Mouse (Mus musculus): Measurements from ENCODE around the gene Gm11444. TPM values are rescaled to one million over a fixed set of nuclear protein-coding genes. Genes with fewer than 3 reads are reported as not detected.

The Gm11444 gene
- total RNA-seq, 1 experiment: not detected

- Histone ChIP-seq H3K27ac (ENCODE audit: insufficient read depth, low read depth, low read length, poor library complexity, severe bottlenecking) (no peak overlapping the region), H3K4me1 (ENCODE audit: control insufficient read depth in 2 of 2, insufficient read depth in 2 of 2, low read length in 2 of 2, poor library complexity in 1 of 2) (no peaks in the 10 kb centered on the region), H3K9me3 (ENCODE audit: control insufficient read depth, insufficient read depth, low read depth, low read length) (no peaks in the 10 kb centered on the region), H3K4me3 (ENCODE audit: insufficient read depth in 1 of 2, low read depth in 1 of 2, low read length in 2 of 2, poor library complexity in 1 of 2, severe bottlenecking in 1 of 2) (no peak overlapping the region), H3K36me3 (ENCODE audit: control insufficient read depth, insufficient read depth, low read length, poor library complexity, severe bottlenecking) (no peaks in the 10 kb centered on the region), H3K9ac (ENCODE audit: insufficient read depth, low read depth, low read length, poor library complexity, severe bottlenecking) (no peak overlapping the region)
- TF ChIP-seq ZC3H11A (IDR thresholded peaks at IDR 0.05; ENCODE audit: borderline replicate concordance, low read depth, low read length): no peak
- TF ChIP-seq MAFK (IDR thresholded peaks at IDR 0.05; ENCODE audit: insufficient read depth, low read depth, low read length): no peak
- TF ChIP-seq HCFC1 (IDR thresholded peaks at IDR 0.05; ENCODE audit: borderline replicate concordance, insufficient read depth, low read length): no peak
- TF ChIP-seq CHD2 (IDR thresholded peaks at IDR 0.05; ENCODE audit: low read depth, low read length): no peak
- no peak for TF ChIP-seq ZNF384 (IDR thresholded peaks at IDR 0.05; ENCODE audit: low read depth, low read length)
- in situ Hi-C loops (cut with MboI; ENCODE audit: low sequenced_read_pairs in 2 of 2, unreplicated experiment in 2 of 2): no loop called here
- DNase-seq (ENCODE audit: low read depth, low spot score): no peak
These were observed 31.7 kb downstream of the Gm11444 start for GRCm38 (mm10) chr11:85818401-85818800.

GRCm38 (mm10) chr11:85816471-85816870 is 33.7 kb downstream of the Gm11444 start:
- no peaks in the 10 kb centered on the region for H3K9me3 ChIP-seq (ENCODE audit: control insufficient read depth, insufficient read depth, low read depth, low read length)
- DNase-seq (ENCODE audit: low read depth, low spot score): no peak
- no peak overlapping the region for H3K4me3 ChIP-seq (ENCODE audit: insufficient read depth in 1 of 2, low read depth in 1 of 2, low read length in 2 of 2, poor library complexity in 1 of 2, severe bottlenecking in 1 of 2)
- H3K9ac ChIP-seq (ENCODE audit: insufficient read depth, low read depth, low read length, poor library complexity, severe bottlenecking): no peak overlapping the region
- in situ Hi-C loops (cut with MboI; ENCODE audit: low sequenced_read_pairs in 2 of 2, unreplicated experiment in 2 of 2): no loop called here
- no peak overlapping the region for H3K27ac ChIP-seq (ENCODE audit: insufficient read depth, low read depth, low read length, poor library complexity, severe bottlenecking)
- H3K36me3 ChIP-seq (ENCODE audit: control insufficient read depth, insufficient read depth, low read length, poor library complexity, severe bottlenecking): no peaks in the 10 kb centered on the region
- H3K4me1 ChIP-seq (ENCODE audit: control insufficient read depth in 2 of 2, insufficient read depth in 2 of 2, low read length in 2 of 2, poor library complexity in 1 of 2): no peaks in the 10 kb centered on the region
- no peak for TF ChIP-seq CHD2 (IDR thresholded peaks at IDR 0.05; ENCODE audit: low read depth, low read length)
- no peak for TF ChIP-seq ZC3H11A (IDR thresholded peaks at IDR 0.05; ENCODE audit: borderline replicate concordance, low read depth, low read length)
- TF ChIP-seq MAFK (IDR thresholded peaks at IDR 0.05; ENCODE audit: insufficient read depth, low read depth, low read length): no peak
- no peak for TF ChIP-seq HCFC1 (IDR thresholded peaks at IDR 0.05; ENCODE audit: borderline replicate concordance, insufficient read depth, low read length)
- no peak for TF ChIP-seq ZNF384 (IDR thresholded peaks at IDR 0.05; ENCODE audit: low read depth, low read length)

DNA sequence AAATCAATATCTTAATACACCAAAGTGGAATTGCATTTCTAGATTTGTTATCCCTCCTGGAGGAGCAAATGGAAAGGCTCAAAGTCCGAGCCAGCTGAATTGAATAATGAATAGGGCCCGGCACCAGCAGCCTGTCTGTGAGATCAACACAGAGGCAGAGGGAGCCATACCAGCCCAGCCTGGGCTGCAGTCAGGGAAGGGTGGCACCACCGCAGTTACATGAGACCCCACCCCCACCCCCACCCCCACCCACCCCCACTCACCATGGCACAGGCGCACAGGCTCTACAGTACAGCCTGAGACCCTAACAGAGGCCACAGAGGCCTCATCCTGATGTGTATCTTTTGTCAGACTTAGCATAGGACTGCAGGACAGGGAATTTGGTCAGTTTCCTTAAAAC is 35.5 kb downstream of the Gm11444 start:
- no peak overlapping the region for H3K4me3 ChIP-seq (ENCODE audit: insufficient read depth in 1 of 2, low read depth in 1 of 2, low read length in 2 of 2, poor library complexity in 1 of 2, severe bottlenecking in 1 of 2)
- TF ChIP-seq MAFK (IDR thresholded peaks at IDR 0.05; ENCODE audit: insufficient read depth, low read depth, low read length): no peak
- no peak for TF ChIP-seq ZC3H11A (IDR thresholded peaks at IDR 0.05; ENCODE audit: borderline replicate concordance, low read depth, low read length)
- TF ChIP-seq HCFC1 (IDR thresholded peaks at IDR 0.05; ENCODE audit: borderline replicate concordance, insufficient read depth, low read length): no peak
- no peak for TF ChIP-seq CHD2 (IDR thresholded peaks at IDR 0.05; ENCODE audit: low read depth, low read length)
- H3K4me1 ChIP-seq (ENCODE audit: control insufficient read depth in 2 of 2, insufficient read depth in 2 of 2, low read length in 2 of 2, poor library complexity in 1 of 2): no peaks in the 10 kb centered on the region
- H3K36me3 ChIP-seq (ENCODE audit: control insufficient read depth, insufficient read depth, low read length, poor library complexity, severe bottlenecking): no peaks in the 10 kb centered on the region
- no peak for DNase-seq (ENCODE audit: low read depth, low spot score)
- H3K27ac ChIP-seq (ENCODE audit: insufficient read depth, low read depth, low read length, poor library complexity, severe bottlenecking): no peak overlapping the region
- H3K9ac ChIP-seq (ENCODE audit: insufficient read depth, low read depth, low read length, poor library complexity, severe bottlenecking): no peak overlapping the region
- in situ Hi-C loops (cut with MboI; ENCODE audit: low sequenced_read_pairs in 2 of 2, unreplicated experiment in 2 of 2): no loop called here
- no peaks in the 10 kb centered on the region for H3K9me3 ChIP-seq (ENCODE audit: control insufficient read depth, insufficient read depth, low read depth, low read length)

DNA sequence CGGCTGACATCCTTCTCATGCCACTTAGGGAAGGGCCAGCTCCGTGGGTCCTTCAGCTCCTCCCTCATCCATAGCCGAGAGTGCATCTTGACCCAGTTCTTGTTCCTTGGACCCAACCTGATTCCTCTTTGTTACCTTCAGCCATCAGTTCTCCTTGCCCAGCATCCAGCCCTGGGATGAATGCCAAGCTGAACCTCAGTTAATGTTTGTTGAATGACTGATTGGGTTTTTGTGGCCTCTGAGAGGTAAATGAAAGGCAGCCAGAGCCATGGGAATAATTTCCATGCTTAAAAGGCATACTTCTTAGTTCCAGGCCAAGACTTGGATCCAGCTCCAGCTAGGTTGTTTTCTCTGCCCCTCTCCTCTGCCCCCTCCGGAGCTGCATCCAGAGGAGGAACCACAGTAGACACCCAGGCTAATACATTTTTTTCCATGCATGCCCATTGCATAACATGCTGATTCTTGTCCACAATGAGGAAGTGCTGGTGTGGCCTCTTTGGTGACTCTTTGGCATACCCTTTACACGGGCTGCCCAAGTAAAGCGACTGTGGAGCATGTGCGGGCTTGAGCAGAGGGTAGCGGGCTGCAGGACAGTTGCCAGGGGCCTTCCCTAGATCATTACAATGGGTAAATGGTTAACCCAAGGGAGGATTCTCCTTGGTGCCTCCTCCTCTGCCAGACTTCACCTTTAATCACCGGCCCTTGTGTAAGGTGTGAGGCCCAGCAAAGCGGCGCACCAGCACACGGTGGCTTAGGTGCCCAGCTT is 37.7 kb downstream of the Gm11444 start:
- H3K36me3 ChIP-seq (ENCODE audit: control insufficient read depth, insufficient read depth, low read length, poor library complexity, severe bottlenecking): no peaks in the 10 kb centered on the region
- no peak overlapping the region for H3K27ac ChIP-seq (ENCODE audit: insufficient read depth, low read depth, low read length, poor library complexity, severe bottlenecking)
- no peaks in the 10 kb centered on the region for H3K9me3 ChIP-seq (ENCODE audit: control insufficient read depth, insufficient read depth, low read depth, low read length)
- DNase-seq (ENCODE audit: low read depth, low spot score): no peak
- no peaks in the 10 kb centered on the region for H3K4me1 ChIP-seq (ENCODE audit: control insufficient read depth in 2 of 2, insufficient read depth in 2 of 2, low read length in 2 of 2, poor library complexity in 1 of 2)
- in situ Hi-C loops (cut with MboI; ENCODE audit: low sequenced_read_pairs in 2 of 2, unreplicated experiment in 2 of 2): no loop called here
- TF ChIP-seq ZC3H11A (IDR thresholded peaks at IDR 0.05; ENCODE audit: borderline replicate concordance, low read depth, low read length) (no peak), MAFK (IDR thresholded peaks at IDR 0.05; ENCODE audit: insufficient read depth, low read depth, low read length) (no peak), CHD2 (IDR thresholded peaks at IDR 0.05; ENCODE audit: low read depth, low read length) (no peak), ZNF384 (IDR thresholded peaks at IDR 0.05; ENCODE audit: low read depth, low read length) (no peak), HCFC1 (IDR thresholded peaks at IDR 0.05; ENCODE audit: borderline replicate concordance, insufficient read depth, low read length) (no peak)
- H3K9ac ChIP-seq (ENCODE audit: insufficient read depth, low read depth, low read length, poor library complexity, severe bottlenecking): no peak overlapping the region
- H3K4me3 ChIP-seq (ENCODE audit: insufficient read depth in 1 of 2, low read depth in 1 of 2, low read length in 2 of 2, poor library complexity in 1 of 2, severe bottlenecking in 1 of 2): no peak overlapping the region
